Mouse (Mus musculus): ENCODE data around the gene Slc35e1. TPM values are rescaled to one million over a fixed set of nuclear protein-coding genes. Genes with fewer than 3 reads are reported as not detected.

Slc35e1 gene
- polyA plus RNA-seq (2012; rRNA removed) = 121 and 145 TPM in 2 replicates

- Histone ChIP-seq H3K4me1 (replicated peaks; ENCODE audit: control insufficient read depth, insufficient read depth, low read length) (peaks cover 9% of the 10 kb centered on the region), H3K36me3 (ENCODE audit: control insufficient read depth, insufficient read depth, low read length) (peaks cover 17% of the 10 kb centered on the region), H3K4me3 (ENCODE audit: control insufficient read depth, insufficient read depth, low read length) (peak within 1 kb of the TSS; percentile 64), H3K27ac (ENCODE audit: control insufficient read depth, insufficient read depth, low read length) (peak within 1 kb of the TSS; percentile 20; the same call in 1 of the 2 replicates), H3K27me3 (ENCODE audit: control insufficient read depth, insufficient read depth, low read length) (no peaks in the 10 kb centered on the region)
- no peak; the same call in 1 of the 2 replicates for TF ChIP-seq CTCF (IDR thresholded peaks at IDR 0.05; ENCODE audit: borderline replicate concordance, control insufficient read depth, extremely low read depth, insufficient read depth, low read length, poor library complexity)
- TF ChIP-seq POLR2A (IDR thresholded peaks at IDR 0.05; ENCODE audit: control insufficient read depth, extremely low read depth, insufficient read depth, low read length, poor library complexity) = no peak
- under 1% methylated on average over 98 of the region's 98 CpGs for WGBS
- no peak for DNase-seq
Measured at GRCm38 (mm10) chr8:72491680-72492621, at the start of gene Slc35e1. Gene Slc35e1, minus strand, starts transcription at chr8:72492614.

DNA sequence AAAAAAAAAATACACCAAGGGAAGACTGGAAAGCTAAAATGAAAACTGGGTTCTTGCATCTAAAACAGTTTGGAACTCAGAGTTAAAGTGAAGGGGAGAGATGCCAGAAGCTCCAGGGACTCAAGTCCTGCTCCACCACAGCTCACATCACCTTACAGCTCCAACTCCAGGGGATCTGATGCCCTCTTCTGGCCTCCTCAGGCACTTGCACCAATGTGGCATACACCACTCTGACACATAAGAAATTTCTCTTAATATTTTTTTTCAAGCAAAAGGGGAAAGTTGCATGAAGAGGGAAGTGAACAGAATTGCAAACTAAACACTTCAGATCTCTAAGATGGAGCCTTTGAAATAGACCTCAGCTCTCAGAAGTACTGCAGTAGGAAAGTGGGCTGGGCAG lies 46.8 kb upstream of the Slc35e1 start:
- Histone ChIP-seq H3K4me3 (ENCODE audit: control insufficient read depth, insufficient read depth, low read length) (no peak overlapping the region), H3K4me1 (replicated peaks; ENCODE audit: control insufficient read depth, insufficient read depth, low read length) (0 out of 2 replicates have a peak, but pooled peaks cover 3% of the 10 kb centered on the region), H3K36me3 (ENCODE audit: control insufficient read depth, insufficient read depth, low read length) (no peaks in the 10 kb centered on the region), H3K27me3 (ENCODE audit: control insufficient read depth, insufficient read depth, low read length) (no peaks in the 10 kb centered on the region), H3K27ac (ENCODE audit: control insufficient read depth, insufficient read depth, low read length) (no peak overlapping the region)
- no peak for DNase-seq
- TF ChIP-seq CTCF (IDR thresholded peaks at IDR 0.05; ENCODE audit: borderline replicate concordance, control insufficient read depth, extremely low read depth, insufficient read depth, low read length, poor library complexity) = no peak
- TF ChIP-seq POLR2A (IDR thresholded peaks at IDR 0.05; ENCODE audit: control insufficient read depth, extremely low read depth, insufficient read depth, low read length, poor library complexity) = no peak

DNA sequence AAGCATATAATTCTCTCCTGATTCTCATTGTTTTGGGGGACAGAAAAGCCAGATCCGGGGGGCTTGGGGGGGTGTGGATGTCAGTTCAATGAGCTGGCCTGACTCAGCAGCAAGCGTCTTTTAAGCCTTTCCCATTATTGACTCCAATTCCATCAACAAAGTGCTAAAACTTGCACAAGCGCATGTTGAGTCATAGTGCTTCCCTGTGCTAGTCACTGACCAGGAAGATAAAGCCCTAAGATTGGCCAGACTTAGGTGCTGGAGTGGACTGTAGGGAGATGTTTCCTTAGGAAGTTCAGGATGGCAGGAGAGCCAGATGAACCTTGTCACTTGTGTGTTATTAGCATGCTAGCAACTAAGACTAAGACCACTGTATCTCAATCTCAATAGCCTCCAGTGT lies 42.5 kb upstream of the Slc35e1 start:
- TF ChIP-seq CTCF (IDR thresholded peaks at IDR 0.05; ENCODE audit: borderline replicate concordance, control insufficient read depth, extremely low read depth, insufficient read depth, low read length, poor library complexity) = no peak
- TF ChIP-seq POLR2A (IDR thresholded peaks at IDR 0.05; ENCODE audit: control insufficient read depth, extremely low read depth, insufficient read depth, low read length, poor library complexity) = no peak
- no peak overlapping the region for H3K27ac ChIP-seq (ENCODE audit: control insufficient read depth, insufficient read depth, low read length)
- no peak overlapping the region for H3K4me3 ChIP-seq (ENCODE audit: control insufficient read depth, insufficient read depth, low read length)
- H3K27me3 ChIP-seq (ENCODE audit: control insufficient read depth, insufficient read depth, low read length) = no peaks in the 10 kb centered on the region
- H3K4me1 ChIP-seq (replicated peaks; ENCODE audit: control insufficient read depth, insufficient read depth, low read length) = no peaks in the 10 kb centered on the region
- no peaks in the 10 kb centered on the region for H3K36me3 ChIP-seq (ENCODE audit: control insufficient read depth, insufficient read depth, low read length)
- no peak for DNase-seq
- 98% methylated on average over 3 of the region's 3 CpGs for WGBS

DNA sequence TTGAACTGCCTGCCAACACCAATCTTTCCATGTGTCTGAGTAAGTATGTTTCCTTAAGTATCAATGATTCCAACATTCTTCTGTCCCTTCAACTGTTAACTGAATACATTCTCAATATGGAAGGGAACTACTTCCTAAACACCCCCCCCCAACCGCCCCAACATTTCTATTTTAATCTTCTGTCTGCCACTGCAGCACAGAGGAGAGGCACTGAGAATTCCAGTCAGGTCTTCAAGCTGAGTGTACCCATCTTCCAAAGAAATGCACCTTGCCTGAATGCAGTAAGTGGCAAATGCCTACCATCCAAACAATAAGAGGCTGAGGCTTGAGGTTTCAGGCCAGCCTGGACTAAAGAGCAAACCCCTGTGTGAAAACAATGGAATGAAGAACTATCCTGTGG lies 39.7 kb upstream of the Slc35e1 start:
- H3K36me3 ChIP-seq (ENCODE audit: control insufficient read depth, insufficient read depth, low read length) = no peaks in the 10 kb centered on the region
- no peaks in the 10 kb centered on the region for H3K27me3 ChIP-seq (ENCODE audit: control insufficient read depth, insufficient read depth, low read length)
- 92% methylated on average over 1 of the region's 1 CpGs for WGBS
- no peaks in the 10 kb centered on the region for H3K4me1 ChIP-seq (replicated peaks; ENCODE audit: control insufficient read depth, insufficient read depth, low read length)
- DNase-seq = no peak
- TF ChIP-seq CTCF (IDR thresholded peaks at IDR 0.05; ENCODE audit: borderline replicate concordance, control insufficient read depth, extremely low read depth, insufficient read depth, low read length, poor library complexity) (no peak), POLR2A (IDR thresholded peaks at IDR 0.05; ENCODE audit: control insufficient read depth, extremely low read depth, insufficient read depth, low read length, poor library complexity) (no peak)
- no peak overlapping the region for H3K4me3 ChIP-seq (ENCODE audit: control insufficient read depth, insufficient read depth, low read length)
- H3K27ac ChIP-seq (ENCODE audit: control insufficient read depth, insufficient read depth, low read length) = no peak overlapping the region

- Histone ChIP-seq H3K4me1 (replicated peaks; ENCODE audit: control insufficient read depth, insufficient read depth, low read length) (no peaks in the 10 kb centered on the region), H3K27ac (ENCODE audit: control insufficient read depth, insufficient read depth, low read length) (no peak overlapping the region), H3K36me3 (ENCODE audit: control insufficient read depth, insufficient read depth, low read length) (no peaks in the 10 kb centered on the region; the same call in 1 of the 2 replicates), H3K4me3 (ENCODE audit: control insufficient read depth, insufficient read depth, low read length) (no peak overlapping the region), H3K27me3 (ENCODE audit: control insufficient read depth, insufficient read depth, low read length) (no peaks in the 10 kb centered on the region)
- no peak for TF ChIP-seq POLR2A (IDR thresholded peaks at IDR 0.05; ENCODE audit: control insufficient read depth, extremely low read depth, insufficient read depth, low read length, poor library complexity)
- TF ChIP-seq CTCF (IDR thresholded peaks at IDR 0.05; ENCODE audit: borderline replicate concordance, control insufficient read depth, extremely low read depth, insufficient read depth, low read length, poor library complexity) = no peak
- no peak for DNase-seq
Measured at GRCm38 (mm10) chr8:72521888-72522287, 29.5 kb upstream of the Slc35e1 start.

- Histone ChIP-seq H3K36me3 (ENCODE audit: control insufficient read depth, insufficient read depth, low read length) (no peaks in the 10 kb centered on the region; the same call in 1 of the 2 replicates), H3K4me3 (ENCODE audit: control insufficient read depth, insufficient read depth, low read length) (no peak overlapping the region), H3K4me1 (replicated peaks; ENCODE audit: control insufficient read depth, insufficient read depth, low read length) (0 out of 2 replicates have a peak, but pooled peaks cover 5% of the 10 kb centered on the region), H3K27ac (ENCODE audit: control insufficient read depth, insufficient read depth, low read length) (no peak overlapping the region), H3K27me3 (ENCODE audit: control insufficient read depth, insufficient read depth, low read length) (no peaks in the 10 kb centered on the region)
- DNase-seq = no peak
- TF ChIP-seq CTCF (IDR thresholded peaks at IDR 0.05; ENCODE audit: borderline replicate concordance, control insufficient read depth, extremely low read depth, insufficient read depth, low read length, poor library complexity) (no peak), POLR2A (IDR thresholded peaks at IDR 0.05; ENCODE audit: control insufficient read depth, extremely low read depth, insufficient read depth, low read length, poor library complexity) (no peak)
- WGBS = 91% methylated on average over 7 of the region's 7 CpGs
Measured at GRCm38 (mm10) chr8:72517421-72517988, 25.1 kb upstream of the Slc35e1 start.

All from thymus, adult 2 months (tissue).